Mouse (Mus musculus) embryonic facial prominence, embryonic 13.5 days (tissue): ENCODE measurements at regions not wholly inside any gene's neighbourhood (a gene's known extent, or its start where the extent isn't known, plus 50 kb on each side); places are given as distances from the start of the nearest gene placed in this dataset.

ENCODE experiments used
- ATAC-seq: fragments of 200-750 bp; cut with Nextera tagmentation; 2 replicates; pipeline ENCODE4 v1.8.0; 2017; ENCODE audit warnings: low read depth; ENCODE audit not compliant: insufficient number of reproducible peaks, insufficient read depth, low FRiP score, low TSS enrichment
- H3K27ac ChIP-seq: fragments of 300-500 bp; sonication (generic); 2 replicates; pipeline ENCODE4 v1.5.1; 2015; ENCODE audit warnings: moderate library complexity, mild to moderate bottlenecking, inconsistent platforms
- H3K27me3 ChIP-seq: fragments of 300-500 bp; sonication (generic); 2 replicates; pipeline ENCODE4 v1.6.1; 2015; ENCODE audit warnings: mild to moderate bottlenecking, inconsistent platforms
- H3K36me3 ChIP-seq: fragments of 300-500 bp; sonication (generic); 2 replicates; pipeline ENCODE4 v1.6.1; 2015; ENCODE audit warnings: mild to moderate bottlenecking, inconsistent platforms
- H3K4me1 ChIP-seq: fragments of 300-500 bp; sonication (generic); 2 replicates; pipeline ENCODE4 v1.6.1; 2015; ENCODE audit warnings: inconsistent platforms
- H3K4me2 ChIP-seq: fragments of 300-500 bp; sonication (generic); 2 replicates; pipeline ENCODE4 v1.6.1; 2015; ENCODE audit warnings: moderate library complexity, mild to moderate bottlenecking, inconsistent platforms
- H3K4me3 ChIP-seq: fragments of 300-500 bp; sonication (generic); 2 replicates; pipeline ENCODE4 v1.5.1; 2015; ENCODE audit warnings: mild to moderate bottlenecking, inconsistent platforms
- H3K9ac ChIP-seq: fragments of 300-500 bp; sonication (generic); 2 replicates; pipeline ENCODE4 v1.6.1; 2015; ENCODE audit warnings: mild to moderate bottlenecking, inconsistent platforms
- H3K9me3 ChIP-seq: fragments of 300-500 bp; sonication (generic); 2 replicates; pipeline ENCODE4 v1.6.1; 2016; ENCODE audit warnings: inconsistent platforms
- WGBS: fragments of 180-500 bp; shearing (Covaris S2); methylation state at CpG from one replicate; pipeline ENCODE4 v1.1.7; 2015; ENCODE audit warnings: mixed read lengths; 5-methylcytosine and 5-hydroxymethylcytosine counted together

DNA sequence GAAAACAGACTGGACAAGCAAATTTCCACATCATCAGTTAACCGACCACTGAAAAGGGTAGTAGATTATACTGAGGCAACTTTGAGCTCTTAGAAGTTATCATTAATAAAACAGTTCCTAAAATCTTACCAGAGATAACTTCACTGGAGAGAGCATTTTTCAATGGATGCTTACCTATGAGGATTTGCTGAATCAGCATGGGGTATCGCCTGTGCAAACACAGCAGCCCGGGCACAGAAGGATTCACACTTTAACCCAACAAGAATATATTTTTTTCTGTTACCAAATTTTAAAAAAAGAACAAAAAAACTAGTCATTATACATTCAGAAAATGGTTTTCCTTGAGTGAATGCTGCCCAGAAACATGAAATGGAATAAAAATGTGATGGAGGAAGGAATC is 2742.0 kb upstream of the 5930422O12Rik start:
- Histone ChIP-seq H3K4me3 (no peak overlapping the region), H3K9ac (no peak overlapping the region), H3K27me3 (no peaks in the 10 kb centered on the region), H3K9me3 (no peaks in the 10 kb centered on the region), H3K4me1 (no peaks in the 10 kb centered on the region), H3K27ac (no peak overlapping the region), H3K4me2 (no peak overlapping the region), H3K36me3 (no peaks in the 10 kb centered on the region)
- WGBS: 86% methylated on average over 3 of the region's 3 CpGs
- ATAC-seq: no peak

- H3K36me3 ChIP-seq: no peaks in the 10 kb centered on the region
- no peaks in the 10 kb centered on the region for H3K4me1 ChIP-seq
- H3K4me3 ChIP-seq: no peak overlapping the region
- H3K9ac ChIP-seq: no peak overlapping the region
- H3K4me2 ChIP-seq: no peak overlapping the region
- 81% methylated on average over 3 of the region's 3 CpGs for WGBS
- no peaks in the 10 kb centered on the region for H3K27me3 ChIP-seq
- no peaks in the 10 kb centered on the region for H3K9me3 ChIP-seq
- ATAC-seq: no peak
- no peak overlapping the region for H3K27ac ChIP-seq
Measured at GRCm38 (mm10) chr8:30694126-30694525, 2734.4 kb upstream of the 5930422O12Rik start.

DNA sequence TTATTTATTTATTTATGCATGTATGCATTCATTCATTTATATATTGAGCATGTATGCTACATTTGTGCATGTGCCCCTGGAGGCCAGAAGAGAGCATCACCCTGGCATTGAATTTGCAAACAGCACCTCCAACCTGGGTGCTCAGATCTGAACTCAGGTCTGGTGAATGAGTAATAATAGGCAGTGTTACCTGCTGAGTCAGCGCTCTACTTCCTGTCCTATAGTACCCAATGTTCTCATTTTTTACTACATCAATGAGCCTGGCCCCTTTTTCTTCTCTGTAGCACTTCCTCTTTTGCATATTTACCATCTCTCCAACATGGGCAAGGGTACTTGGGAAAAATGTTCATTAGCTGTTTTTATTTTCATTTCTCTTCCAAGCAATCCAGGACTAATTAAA is 2711.9 kb upstream of the 5930422O12Rik start:
- Histone ChIP-seq H3K9ac (no peak overlapping the region), H3K9me3 (no peaks in the 10 kb centered on the region), H3K36me3 (no peaks in the 10 kb centered on the region), H3K27ac (no peak overlapping the region), H3K27me3 (no peaks in the 10 kb centered on the region), H3K4me2 (no peak overlapping the region), H3K4me1 (no peaks in the 10 kb centered on the region), H3K4me3 (no peak overlapping the region)
- ATAC-seq: no peak
- WGBS: 90% methylated on average over 1 of the region's 1 CpGs

DNA sequence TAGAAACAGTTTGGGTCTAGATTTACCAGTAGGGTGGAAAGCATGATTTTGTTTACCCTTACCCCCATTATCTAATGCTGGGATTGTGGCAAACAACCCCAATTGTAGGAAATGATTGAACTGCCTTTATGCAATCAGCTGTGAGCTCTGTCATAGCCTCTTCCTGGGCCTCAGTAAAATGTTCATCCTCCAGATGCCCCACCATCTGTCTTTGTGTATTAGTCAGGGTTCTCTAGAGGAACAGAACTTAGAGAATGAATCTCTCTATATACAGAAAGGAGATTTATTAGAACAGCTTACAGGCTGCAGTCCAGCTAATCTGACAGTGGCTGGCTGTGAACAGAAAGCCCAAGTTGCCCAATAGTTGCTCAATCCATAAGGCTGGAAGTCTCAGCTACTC is 2698.1 kb upstream of the 5930422O12Rik start:
- no peaks in the 10 kb centered on the region for H3K4me1 ChIP-seq
- no peaks in the 10 kb centered on the region for H3K9me3 ChIP-seq
- no peaks in the 10 kb centered on the region for H3K36me3 ChIP-seq
- ATAC-seq: no peak
- no peak overlapping the region for H3K4me3 ChIP-seq
- no peak overlapping the region for H3K4me2 ChIP-seq
- no peaks in the 10 kb centered on the region for H3K27me3 ChIP-seq
- no peak overlapping the region for H3K27ac ChIP-seq
- no peak overlapping the region for H3K9ac ChIP-seq

- no peak overlapping the region for H3K4me2 ChIP-seq
Measured at GRCm38 (mm10) chr8:30732585-30733253, 2695.8 kb upstream of the 5930422O12Rik start.

DNA sequence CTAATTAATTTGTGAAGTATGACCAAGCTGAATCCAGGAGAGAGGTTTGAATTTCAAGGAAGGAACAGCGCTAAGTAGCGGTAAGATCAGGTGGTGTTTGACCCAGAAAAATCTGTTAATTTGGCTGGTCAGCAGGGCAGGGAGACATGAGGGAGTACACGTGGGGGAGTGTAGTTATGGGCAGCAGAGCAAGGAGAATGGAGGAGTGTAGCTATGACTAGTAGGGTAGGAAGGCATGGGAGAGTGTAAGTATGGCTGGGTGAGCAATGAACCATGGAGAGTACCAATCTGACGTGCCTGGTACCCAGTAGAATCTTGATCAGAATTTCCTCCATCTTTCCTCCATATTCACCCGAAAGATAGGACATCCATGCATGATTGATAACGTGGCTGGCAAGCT is 2695.1 kb upstream of the 5930422O12Rik start:
- H3K9ac ChIP-seq: no peak overlapping the region

More at GRCm38 (mm10) chr8:30732585-30733253, 2695.8 kb upstream of the 5930422O12Rik start:
- H3K9ac ChIP-seq: no peak overlapping the region
- ATAC-seq: no peak
- 73% methylated on average over 11 of the region's 11 CpGs for WGBS
- no peak overlapping the region for H3K4me3 ChIP-seq
- no peaks in the 10 kb centered on the region for H3K27me3 ChIP-seq
- no peaks in the 10 kb centered on the region for H3K9me3 ChIP-seq
- no peak overlapping the region for H3K27ac ChIP-seq
- no peaks in the 10 kb centered on the region for H3K36me3 ChIP-seq
- no peaks in the 10 kb centered on the region for H3K4me1 ChIP-seq

DNA sequence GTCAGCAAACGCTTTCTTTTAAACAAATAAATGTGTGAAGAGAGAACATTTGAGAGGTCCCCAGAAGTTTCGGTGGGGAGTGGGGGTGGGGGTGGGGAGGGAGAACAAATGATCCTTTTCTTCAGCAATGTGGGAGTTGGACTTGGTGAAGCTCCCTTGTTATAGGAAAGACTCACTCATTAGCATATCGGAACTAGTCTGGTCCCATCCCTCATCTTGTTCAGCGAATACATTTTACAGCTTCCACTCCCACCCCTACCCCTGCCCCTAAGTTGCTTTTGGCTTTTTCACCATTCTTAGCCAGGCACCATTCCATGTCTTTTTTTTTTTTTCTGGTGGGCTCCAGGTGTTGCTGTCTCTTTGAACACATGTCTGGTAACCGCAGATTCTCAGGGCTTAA is 2693.2 kb upstream of the 5930422O12Rik start:
- H3K4me2 ChIP-seq: 0 out of 2 replicates have a peak overlapping the region, but pooled peaks have one; percentile 14
- no peaks in the 10 kb centered on the region for H3K9me3 ChIP-seq
- no peak for ATAC-seq
- 59% methylated on average over 5 of the region's 5 CpGs for WGBS
- no peak overlapping the region for H3K9ac ChIP-seq
- H3K4me1 ChIP-seq: no peaks in the 10 kb centered on the region
- no peak overlapping the region for H3K4me3 ChIP-seq
- no peaks in the 10 kb centered on the region for H3K27me3 ChIP-seq
- no peaks in the 10 kb centered on the region for H3K36me3 ChIP-seq
- no peak overlapping the region for H3K27ac ChIP-seq

More for the DNA sequence above, 2695.1 kb upstream of the 5930422O12Rik start:
- no peaks in the 10 kb centered on the region for H3K27me3 ChIP-seq
- H3K9me3 ChIP-seq: no peaks in the 10 kb centered on the region
- H3K4me2 ChIP-seq: no peak overlapping the region
- no peak for ATAC-seq
- no peaks in the 10 kb centered on the region for H3K36me3 ChIP-seq
- H3K4me3 ChIP-seq: no peak overlapping the region
- H3K4me1 ChIP-seq: no peaks in the 10 kb centered on the region
- WGBS: 84% methylated on average over 6 of the region's 6 CpGs
- no peak overlapping the region for H3K27ac ChIP-seq

DNA sequence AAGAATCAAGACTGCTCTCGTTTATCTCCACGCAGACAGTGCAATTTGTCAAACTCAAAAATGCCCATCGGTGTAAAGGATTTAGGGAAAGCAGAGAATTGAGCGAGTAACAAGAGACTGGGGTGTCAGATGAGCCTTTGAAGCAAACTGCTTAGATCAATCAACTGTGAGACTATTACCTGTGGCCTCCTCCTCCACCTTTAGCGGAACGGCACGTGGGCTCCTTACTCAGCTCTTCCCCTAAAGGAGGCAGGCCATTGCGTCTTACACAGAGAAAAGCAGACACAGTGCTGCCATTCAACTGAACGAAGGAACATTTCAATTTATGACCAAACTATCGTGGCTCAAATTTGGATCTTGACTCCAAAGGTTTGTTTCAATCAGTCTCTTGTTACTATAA is 2692.8 kb upstream of the 5930422O12Rik start:
- H3K4me2 ChIP-seq: no peak overlapping the region
- WGBS: 66% methylated on average over 10 of the region's 10 CpGs
- no peak overlapping the region for H3K9ac ChIP-seq
- no peak overlapping the region for H3K27ac ChIP-seq
- no peaks in the 10 kb centered on the region for H3K9me3 ChIP-seq
- no peaks in the 10 kb centered on the region for H3K36me3 ChIP-seq
- no peak overlapping the region for H3K4me3 ChIP-seq
- H3K27me3 ChIP-seq: no peaks in the 10 kb centered on the region
- ATAC-seq: no peak
- H3K4me1 ChIP-seq: no peaks in the 10 kb centered on the region

- no peak overlapping the region for H3K9ac ChIP-seq
- no peak for ATAC-seq
- 56% methylated on average over 3 of the region's 3 CpGs for WGBS
- H3K36me3 ChIP-seq: no peaks in the 10 kb centered on the region
- no peak overlapping the region for H3K4me2 ChIP-seq
- H3K4me3 ChIP-seq: no peak overlapping the region
- no peaks in the 10 kb centered on the region for H3K27me3 ChIP-seq
- no peak overlapping the region for H3K27ac ChIP-seq
- no peaks in the 10 kb centered on the region for H3K9me3 ChIP-seq
- no peaks in the 10 kb centered on the region for H3K4me1 ChIP-seq
Measured at GRCm38 (mm10) chr8:30746874-30747273, 2681.6 kb upstream of the 5930422O12Rik start.
